Mouse (Mus musculus) cerebellum, postnatal 14 days (tissue): ENCODE measurements around the gene Acot2.

ENCODE experiments used
- DNase-seq, 2 experiments: peaks; one replicate each; pipeline ENCODE4 v3.0.0; 2021; ENCODE audit warnings: mixed read lengths in 2 of 2

Gene Acot2

GRCm38 (mm10) chr12:84038691-84039111 is 51.0 kb downstream of the Acot2 start, which contains the start of gene Gm49366:
TSS of gene Gm49366 (plus strand) at chr12:84038935.
- peak; percentile 69 to 75 for DNase-seq

- DNase-seq = no peak
Observed at GRCm38 (mm10) chr12:84042248-84042647, 54.6 kb downstream of the Acot2 start.
